Mouse (Mus musculus) CH12.LX (cell line): Measurements from ENCODE around the gene Gmnn. TPM values are rescaled to one million over a fixed set of nuclear protein-coding genes. Genes with fewer than 3 reads are reported as not detected.

ENCODE experiments used
- DNase-seq: peaks from one replicate; pipeline ENCODE4 v3.0.0-alpha.2; 2013; ENCODE audit errors: extremely low read depth
- H3K27ac ChIP-seq: 2 replicates; pipeline ENCODE4 v1.5.1; 2012; ENCODE audit warnings: low read depth, mild to moderate bottlenecking, control low read depth, moderate library complexity; ENCODE audit not compliant: insufficient read depth
- H3K27me3 ChIP-seq: replicated peaks from 2 replicates; pipeline ENCODE3; 2012; ENCODE audit warnings: inconsistent platforms
- H3K36me3 ChIP-seq, 2 experiments: replicated peaks in 1 of 2; 2 replicates each; pipeline versions ENCODE3 to v1.6.1; 2012; ENCODE audit warnings: inconsistent platforms in 1 of 2, low read length in 1 of 2, mild to moderate bottlenecking in 1 of 2, mixed read lengths in 1 of 2, moderate library complexity in 1 of 2; ENCODE audit not compliant: control insufficient read depth in 1 of 2, insufficient read depth in 1 of 2
- H3K4me1 ChIP-seq, 2 experiments: 2 replicates each; pipeline ENCODE4 v1.6.1; 2012; ENCODE audit warnings: inconsistent platforms in 1 of 2, moderate library complexity in 1 of 2; ENCODE audit not compliant: insufficient read depth in 2 of 2, control insufficient read depth in 1 of 2
- H3K4me2 ChIP-seq: 2 replicates; pipeline ENCODE4 v1.6.1; 2012; ENCODE audit warnings: low read depth, mild to moderate bottlenecking, control low read depth; ENCODE audit not compliant: poor library complexity, insufficient read depth, severe bottlenecking
- H3K4me3 ChIP-seq, 3 experiments: fragments of 150-350 bp in 1 of 3; sonication (generic) in 1 of 3; replicated peaks in 1 of 3; 2 replicates each; pipeline versions ENCODE3 to v1.5.1; 2011 to 2012; ENCODE audit warnings: low read depth in 2 of 3, low read length in 2 of 3, mild to moderate bottlenecking in 2 of 3, moderate library complexity in 2 of 3, control low read depth in 1 of 3, improper control_type of control experiment in 1 of 3, inconsistent platforms in 1 of 3, mixed read lengths in 1 of 3; ENCODE audit not compliant: poor library complexity in 1 of 3
- H3K79me2 ChIP-seq: replicated peaks from 2 replicates; pipeline ENCODE4 v1.6.1; 2012; ENCODE audit warnings: mild to moderate bottlenecking, moderate library complexity; ENCODE audit not compliant: control insufficient read depth, poor library complexity, insufficient read depth, severe bottlenecking; ENCODE audit errors: extremely low read depth
- H3K9ac ChIP-seq: 2 replicates; pipeline ENCODE4 v1.6.1; 2012; ENCODE audit warnings: low read depth, mild to moderate bottlenecking, control low read depth, moderate library complexity; ENCODE audit not compliant: insufficient read depth
- H3K9me3 ChIP-seq: replicated peaks from 2 replicates; pipeline ENCODE3; 2012; ENCODE audit warnings: low read length, inconsistent platforms, mixed read lengths
- CHD2 ChIP-seq: IDR thresholded peaks from 2 replicates; pipeline ENCODE4 v1.6.1; 2011; ENCODE audit warnings: low read length, improper control_type of control experiment
- CTCF ChIP-seq, 2 experiments: IDR thresholded peaks in 1 of 2; conservative IDR thresholded peaks in 1 of 2; 2 replicates each; pipeline ENCODE4 v1.5.1; 2011 to 2012; ENCODE audit warnings: low read depth in 2 of 2, low read length in 2 of 2, improper control_type of control experiment in 1 of 2, inconsistent platforms in 1 of 2, mild to moderate bottlenecking in 1 of 2, moderate library complexity in 1 of 2
- E2F4 ChIP-seq: IDR thresholded peaks from 2 replicates; pipeline ENCODE4 v1.6.1; 2011; ENCODE audit warnings: low read depth, low read length, improper control_type of control experiment; ENCODE audit not compliant: insufficient replicate concordance
- EP300 ChIP-seq: IDR thresholded peaks from 2 replicates; pipeline ENCODE4 v1.6.1; 2011; ENCODE audit warnings: low read length, improper control_type of control experiment
- GABPA ChIP-seq: IDR thresholded peaks from 2 replicates; pipeline ENCODE4 v1.6.1; 2012; ENCODE audit warnings: low read depth, low read length, improper control_type of control experiment, inconsistent platforms; ENCODE audit not compliant: insufficient replicate concordance
- JUND ChIP-seq: conservative IDR thresholded peaks from 2 replicates; pipeline ENCODE4 v1.6.1; 2011; ENCODE audit warnings: low read depth, low read length, improper control_type of control experiment
- KAT2A ChIP-seq: IDR thresholded peaks from 2 replicates; pipeline ENCODE4 v1.6.1; 2012; ENCODE audit warnings: low read length, improper control_type of control experiment, inconsistent platforms; ENCODE audit not compliant: insufficient replicate concordance
- MAFK ChIP-seq: IDR thresholded peaks from 2 replicates; pipeline ENCODE4 v1.6.1; 2011; ENCODE audit warnings: low read length, improper control_type of control experiment; ENCODE audit not compliant: insufficient replicate concordance
- MAX ChIP-seq: IDR thresholded peaks from 2 replicates; pipeline ENCODE4 v1.6.1; 2011; ENCODE audit warnings: low read length, improper control_type of control experiment
- MAZ ChIP-seq: IDR thresholded peaks from 2 replicates; pipeline ENCODE4 v1.6.1; 2012; ENCODE audit warnings: low read depth, mild to moderate bottlenecking, inconsistent platforms, low read length, improper control_type of control experiment, moderate library complexity
- MEF2A ChIP-seq: IDR thresholded peaks from 2 replicates; pipeline ENCODE4 v1.6.1; 2014; ENCODE audit warnings: low read depth, mild to moderate bottlenecking, inconsistent platforms, low read length, improper control_type of control experiment, borderline replicate concordance
- MXI1 ChIP-seq: IDR thresholded peaks from 2 replicates; pipeline ENCODE4 v1.6.1; 2011; ENCODE audit warnings: mild to moderate bottlenecking, low read depth, low read length, improper control_type of control experiment
- NELFE ChIP-seq: IDR thresholded peaks from 2 replicates; pipeline ENCODE4 v1.6.1; 2011; ENCODE audit warnings: low read depth, low read length, improper control_type of control experiment
- POLR2A ChIP-seq: IDR thresholded peaks from 2 replicates; pipeline ENCODE4 v1.6.1; 2011; ENCODE audit warnings: low read depth, mild to moderate bottlenecking, improper control_type of control experiment, low read length
- POLR2AphosphoS2 ChIP-seq: IDR thresholded peaks from 2 replicates; pipeline ENCODE4 v1.6.1; 2011; ENCODE audit warnings: low read depth, low read length, improper control_type of control experiment
- RAD21 ChIP-seq: IDR thresholded peaks from 2 replicates; pipeline ENCODE4 v1.6.1; 2011; ENCODE audit warnings: low read depth, mild to moderate bottlenecking, low read length, improper control_type of control experiment, moderate library complexity
- SMC3 ChIP-seq: IDR thresholded peaks from 2 replicates; pipeline ENCODE4 v1.6.1; 2011; ENCODE audit warnings: low read depth, low read length, improper control_type of control experiment
- TBP ChIP-seq: conservative IDR thresholded peaks from 2 replicates; pipeline ENCODE4 v1.6.1; 2011; ENCODE audit warnings: low read depth, low read length, improper control_type of control experiment
- TCF12 ChIP-seq: IDR thresholded peaks from 2 replicates; pipeline ENCODE4 v1.6.1; 2014; ENCODE audit warnings: low read depth, mild to moderate bottlenecking, inconsistent platforms, low read length, improper control_type of control experiment
- UBTF ChIP-seq: IDR thresholded peaks from 2 replicates; pipeline ENCODE4 v1.6.1; 2012; ENCODE audit warnings: low read depth, mild to moderate bottlenecking, inconsistent platforms, low read length, improper control_type of control experiment, moderate library complexity
- USF1 ChIP-seq: IDR thresholded peaks from 2 replicates; pipeline ENCODE4 v1.6.1; 2014; ENCODE audit warnings: low read depth, mild to moderate bottlenecking, inconsistent platforms, low read length, improper control_type of control experiment
- USF2 ChIP-seq: conservative IDR thresholded peaks from 2 replicates; pipeline ENCODE4 v1.6.1; 2011; ENCODE audit warnings: low read depth, low read length, improper control_type of control experiment
- ZC3H11A ChIP-seq: IDR thresholded peaks from 2 replicates; pipeline ENCODE4 v1.6.1; 2012; ENCODE audit warnings: low read depth, mild to moderate bottlenecking, inconsistent platforms, low read length, improper control_type of control experiment
- ZMIZ1 ChIP-seq: IDR thresholded peaks from 2 replicates; pipeline ENCODE4 v1.6.1; 2012; ENCODE audit warnings: low read depth, mild to moderate bottlenecking, inconsistent platforms, low read length, improper control_type of control experiment
- dilution Hi-C: fragments of 300-500 bp; cut with MboI; formaldehyde crosslinking; loops from 2 replicates; pipeline ENCODE4 v1.14.3; 2020; ENCODE audit warnings: low sequenced_read_pairs; ENCODE audit not compliant: extremely low pct_unique_long_range_greater_than_20kb, extremely low pct_ligation_motif_present
- in situ Hi-C: fragments of 300-500 bp; cut with MboI; formaldehyde crosslinking; loops from 3 replicates; pipeline ENCODE4 v1.14.3; 2019; ENCODE audit warnings: low sequenced_read_pairs, low pct_ligation_motif_present, low pct_unique_long_range_greater_than_20kb, mixed read lengths
- polyA plus RNA-seq: library from polyadenylated mRNA; unstranded; fragments of >175 nt; gene quantifications from 2 replicates; pipeline ENCODE4 v1.2.1, GENCODE M21; 2012; ENCODE audit warnings: low read depth; ENCODE audit not compliant: insufficient read length
- total RNA-seq, 2 experiments: library from RNA; depleted of rRNA; stranded (reverse); fragments of 300-350 nt in 1 of 2; fragments of >200 nt in 1 of 2; gene quantifications; 2 replicates each; pipeline ENCODE4 v1.2.3; 2012 to 2014

Gene Gmnn
- total and polyA plus RNA-seq, 3 experiments: 117 to 166 (median 166) TPM

- dilution Hi-C loops: no loop called here
- no peak overlapping the region for H3K4me3 ChIP-seq
- H3K4me2 ChIP-seq: no peak overlapping the region
- no peaks in the 10 kb centered on the region for H3K36me3 ChIP-seq
- no peak overlapping the region for H3K27ac ChIP-seq
- H3K27me3 ChIP-seq: no peaks in the 10 kb centered on the region
- H3K4me1 ChIP-seq: peaks cover 14 to 44% of the 10 kb centered on the region in 2 experiments
- peaks cover 2% of the 10 kb centered on the region for H3K9me3 ChIP-seq
- no peaks in the 10 kb centered on the region for H3K79me2 ChIP-seq
- in situ Hi-C loops: no loop called here
- TF ChIP-seq JUND (no peak), GABPA (no peak), USF2 (no peak), ZC3H11A (no peak), MAZ (no peak), CTCF (conservative IDR thresholded peaks at IDR 0.05 in 1 of 2, IDR thresholded peaks at IDR 0.05 in 1 of 2; ENCODE audit: low read depth in 2 of 2, low read length in 2 of 2) (no peak), TCF12 (no peak), UBTF (no peak), POLR2AphosphoS2 (no peak), CHD2 (no peak), MEF2A (no peak), NELFE (no peak), SMC3 (no peak), USF1 (no peak), POLR2A (no peak), MAX (no peak)
- no peak for DNase-seq
- H3K9ac ChIP-seq: no peak overlapping the region
Measured at GRCm38 (mm10) chr13:24781916-24782315, 20.2 kb upstream of the Gmnn start.

DNA sequence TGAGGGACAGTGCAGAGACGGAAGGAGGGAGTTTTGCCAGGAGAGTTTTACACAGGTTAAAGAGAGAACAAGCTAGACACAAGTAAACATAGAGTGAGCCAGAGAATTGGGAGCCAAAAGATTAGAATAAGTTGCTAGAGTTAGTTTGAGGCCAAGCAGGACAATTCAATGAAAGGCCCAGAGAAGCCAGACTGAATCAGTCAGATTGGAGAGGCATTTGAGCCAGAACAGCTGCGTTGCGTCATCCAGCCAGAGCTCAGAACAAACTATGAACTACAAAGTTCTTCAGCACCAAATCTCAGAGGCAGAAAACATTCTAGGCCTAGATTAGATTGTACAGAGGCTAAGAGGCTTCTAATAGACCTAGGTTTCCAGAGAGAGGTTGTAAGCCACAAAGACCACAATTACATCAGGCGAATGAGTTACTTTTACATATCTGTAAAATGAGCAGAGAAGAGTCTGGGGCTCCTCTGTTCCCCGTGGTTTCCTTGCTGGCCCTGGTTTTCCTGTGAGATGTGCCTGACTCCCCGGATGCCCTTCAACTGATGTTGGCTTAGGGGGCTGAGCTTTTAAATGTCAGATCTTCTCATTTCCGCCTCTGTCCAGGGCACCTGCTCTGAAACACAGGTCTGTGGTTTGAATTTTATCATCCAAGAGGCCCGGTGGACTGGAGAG, 17.1 kb upstream of the Gmnn start:
- in situ Hi-C loops: no loop called here
- H3K27ac ChIP-seq: no peak overlapping the region

More for the DNA sequence above, 17.1 kb upstream of the Gmnn start:
- no peak for DNase-seq
- Histone ChIP-seq H3K4me1 (peaks cover 0 to 31% of the 10 kb centered on the region in 2 experiments; a peak in 2 of 4 replicates), H3K4me3 (no peak overlapping the region), H3K79me2 (no peaks in the 10 kb centered on the region), H3K9me3 (no peaks in the 10 kb centered on the region), H3K9ac (no peak overlapping the region), H3K4me2 (no peak overlapping the region), H3K27me3 (no peaks in the 10 kb centered on the region), H3K36me3 (no peaks in the 10 kb centered on the region)
- dilution Hi-C loops: no loop called here
- TF ChIP-seq TBP: no peak
- no peak for TF ChIP-seq MXI1
- TF ChIP-seq RAD21: no peak
- TF ChIP-seq KAT2A: no peak
- TF ChIP-seq ZMIZ1: no peak
- no peak for TF ChIP-seq MAFK
- no peak for TF ChIP-seq GABPA
- no peak for TF ChIP-seq EP300
- TF ChIP-seq USF1: no peak
- TF ChIP-seq E2F4: no peak
- TF ChIP-seq SMC3: no peak
- TF ChIP-seq POLR2A: no peak
- TF ChIP-seq CHD2: no peak
- no peak for TF ChIP-seq MAX
- no peak for TF ChIP-seq USF2
